Mouse (Mus musculus) liver, adult 2 months (tissue): Measurements from ENCODE around the gene Ip6k1.

ENCODE experiments used
- CTCF ChIP-seq: fragments of 200-500 bp; IDR thresholded peaks from 2 replicates; pipeline ENCODE4 v1.5.1; 2011; ENCODE audit warnings: low read depth, low read length, control low read depth
- POLR2A ChIP-seq: fragments of 200-500 bp; IDR thresholded peaks from 2 replicates; pipeline ENCODE4 v1.6.1; 2011; ENCODE audit warnings: low read length, control low read depth; ENCODE audit not compliant: insufficient read depth; ENCODE audit errors: extremely low read depth

DNA sequence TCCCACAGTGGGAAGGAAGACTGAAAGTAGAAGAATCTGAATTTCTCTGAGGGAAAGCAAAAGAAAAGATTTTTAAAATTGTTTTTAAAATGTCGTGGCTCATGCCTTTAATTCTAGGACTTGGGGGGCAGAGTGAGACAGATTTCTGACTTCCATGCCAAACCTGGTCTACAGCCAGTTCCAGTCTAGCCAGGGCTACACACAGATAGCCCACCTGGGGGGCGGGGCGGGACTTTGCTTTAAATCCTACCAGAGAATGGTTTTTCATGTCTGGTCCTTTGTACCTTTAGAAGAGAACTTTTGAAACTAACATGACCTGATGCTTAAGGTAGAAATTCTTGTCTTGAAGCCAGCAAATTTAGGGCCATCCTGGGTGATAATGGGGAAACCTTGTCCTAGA, 20.9 kb downstream of the Ip6k1 start:
- TF ChIP-seq POLR2A, result no peak
- no peak for TF ChIP-seq CTCF
